Mouse (Mus musculus): ENCODE measurements at regions not wholly inside any gene's neighbourhood (a gene's known extent, or its start where the extent isn't known, plus 50 kb on each side); places are given as distances from the start of the nearest gene placed in this dataset.
A peak's percentile ranks its signal among the peaks of the same experiment; 100 is the strongest.

DNA sequence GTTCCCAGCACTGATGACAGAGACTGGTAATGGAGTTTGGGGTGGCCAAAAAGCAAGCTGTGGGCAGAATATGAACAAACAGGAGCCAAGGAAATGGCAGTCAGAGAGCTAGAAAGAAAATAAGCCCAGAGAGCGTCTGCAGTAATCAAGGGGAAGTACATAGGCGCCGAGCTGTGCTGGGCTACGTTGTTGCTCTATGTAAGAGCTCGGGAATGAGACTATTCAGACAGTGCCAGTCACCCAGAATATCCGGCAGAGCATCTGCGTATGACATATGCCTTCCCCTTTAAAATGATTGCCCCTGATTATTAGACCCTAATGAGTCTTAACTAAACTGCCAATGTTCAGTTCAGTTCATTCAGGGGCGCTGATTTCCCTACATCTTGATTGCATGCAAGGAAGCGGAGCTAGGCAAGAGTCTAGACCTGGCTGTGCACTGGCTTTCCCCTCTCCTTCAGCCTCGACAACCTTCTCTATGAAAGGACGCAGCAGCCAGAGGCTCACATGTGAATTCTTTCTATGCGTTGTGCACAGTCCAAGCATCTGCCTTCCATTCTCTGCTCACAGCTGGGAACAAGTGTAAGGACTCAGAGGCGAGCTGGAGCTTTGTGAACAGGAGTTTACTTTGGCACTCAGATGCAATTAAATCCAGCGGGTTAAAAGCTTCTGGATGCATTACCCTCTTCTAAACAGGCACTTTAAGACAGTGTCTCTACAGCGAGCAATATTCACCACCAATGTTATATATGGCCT is 125.7 kb upstream of the Gdf10 start:
- DNase-seq (ENCODE audit: low spot score): no peak

GRCm38 (mm10) chr14:33804321-33804720 is 119.1 kb upstream of the Gdf10 start:
- DNase-seq (ENCODE audit: low spot score): no peak

DNA sequence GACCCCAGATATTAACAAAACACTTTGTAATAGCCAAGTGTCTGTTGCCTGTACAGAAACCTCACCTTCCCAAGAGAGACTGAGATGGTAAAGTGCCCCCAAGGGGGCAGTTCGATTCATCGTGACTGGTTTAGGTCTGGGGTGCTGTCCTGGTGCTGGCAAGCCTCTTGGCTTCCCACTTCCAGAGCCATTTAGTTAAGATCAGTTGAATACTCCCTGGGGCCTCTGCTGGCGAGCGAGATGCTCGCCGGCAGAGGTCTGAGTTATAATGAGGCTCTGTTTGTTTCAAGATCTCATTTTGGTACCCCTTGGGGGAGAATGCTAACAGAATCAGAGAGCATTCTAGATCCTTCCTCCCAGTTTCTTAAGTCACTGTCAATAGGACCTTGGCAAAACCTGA is 118.7 kb upstream of the Gdf10 start:
- no peak for DNase-seq (ENCODE audit: low spot score)

DNA sequence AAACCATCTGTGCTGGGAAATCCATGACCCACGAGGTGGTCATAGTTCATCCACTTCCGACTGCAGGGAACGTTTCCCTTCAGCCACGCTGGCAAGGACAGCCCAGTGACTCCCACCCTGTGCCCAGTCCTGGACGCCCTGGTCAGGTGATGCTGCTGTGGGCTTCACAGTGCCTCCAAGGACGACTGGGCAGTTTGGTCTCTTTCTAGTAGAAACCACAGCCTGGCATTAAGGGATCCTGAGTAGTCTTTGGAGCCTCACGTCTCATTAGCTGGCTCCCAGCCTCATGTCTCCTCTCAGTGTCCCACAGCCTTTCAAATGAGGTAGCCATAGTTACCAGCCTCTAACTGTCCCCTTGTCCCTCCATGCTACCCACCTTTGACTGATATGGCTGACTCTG is 116.2 kb upstream of the Gdf10 start:
- DNase-seq (ENCODE audit: low spot score): no peak

DNA sequence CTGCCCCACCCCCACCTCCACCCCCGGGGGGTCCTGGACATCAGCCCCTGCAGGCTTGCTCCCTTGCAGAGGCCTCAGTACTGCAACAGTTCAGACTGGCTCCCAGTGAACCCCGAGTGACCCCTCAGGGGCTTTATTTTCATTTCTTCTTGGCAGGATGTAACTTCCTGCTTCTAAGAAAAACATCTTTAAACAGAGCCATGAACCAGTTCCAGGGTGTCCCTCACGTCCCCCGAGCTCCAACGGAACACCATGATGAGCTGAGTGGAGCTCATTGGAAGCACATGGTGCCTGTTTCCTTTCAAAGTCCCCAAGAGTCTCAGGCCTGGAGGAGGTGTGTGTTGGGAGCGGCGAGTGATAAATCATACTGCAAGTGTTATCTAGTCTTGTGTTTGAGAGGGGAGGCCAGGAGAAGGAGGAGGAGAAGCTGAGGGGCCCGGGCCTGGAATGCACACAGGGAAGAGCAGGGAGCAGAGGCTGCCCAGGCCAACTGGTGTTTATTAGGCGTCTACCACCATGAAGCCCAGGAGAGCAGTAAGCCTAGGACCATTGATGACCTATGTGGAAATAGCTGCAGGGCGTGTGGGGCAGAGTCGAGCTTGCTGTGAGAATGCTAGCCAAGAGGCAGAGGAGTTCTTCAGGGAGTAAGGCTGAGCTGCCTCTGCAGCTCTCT is 114.7 kb upstream of the Gdf10 start:
- DNase-seq (ENCODE audit: low spot score): no peak

GRCm38 (mm10) chr14:33810584-33810983 is 112.8 kb upstream of the Gdf10 start:
- no peak for DNase-seq (ENCODE audit: low spot score)

GRCm38 (mm10) chr14:33811241-33811640 is 112.1 kb upstream of the Gdf10 start:
- no peak for DNase-seq (ENCODE audit: low spot score)

GRCm38 (mm10) chr14:33812266-33812665 is 111.1 kb upstream of the Gdf10 start:
- no peak for DNase-seq (ENCODE audit: low spot score)

GRCm38 (mm10) chr14:33812772-33813171 is 110.6 kb upstream of the Gdf10 start:
- DNase-seq (ENCODE audit: low spot score): no peak

GRCm38 (mm10) chr14:33813274-33813673 is 110.1 kb upstream of the Gdf10 start:
- no peak for DNase-seq (ENCODE audit: low spot score)

DNA sequence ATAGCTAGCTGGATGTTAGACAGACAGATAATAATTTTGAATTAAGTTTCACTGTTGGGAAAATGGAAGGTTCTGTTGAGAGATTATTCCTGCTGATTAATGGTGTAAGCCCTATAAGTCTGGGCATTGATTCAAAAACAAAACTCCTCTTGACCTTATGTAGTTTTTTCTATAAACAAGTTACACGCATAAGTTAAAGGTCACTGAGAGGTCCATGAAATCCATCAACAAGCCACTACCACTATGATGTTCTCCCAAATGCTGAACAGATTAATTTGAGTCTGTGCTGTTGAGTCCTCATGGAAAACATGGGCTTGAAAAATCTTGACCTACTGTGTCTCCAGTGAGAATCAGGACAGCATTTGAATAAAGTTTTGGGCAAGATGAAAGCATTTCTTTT is 109.3 kb upstream of the Gdf10 start:
- DNase-seq (ENCODE audit: low spot score): no peak

- no peak for DNase-seq (ENCODE audit: low spot score)
These were observed 108.8 kb upstream of the Gdf10 start for GRCm38 (mm10) chr14:33814599-33814998.

DNA sequence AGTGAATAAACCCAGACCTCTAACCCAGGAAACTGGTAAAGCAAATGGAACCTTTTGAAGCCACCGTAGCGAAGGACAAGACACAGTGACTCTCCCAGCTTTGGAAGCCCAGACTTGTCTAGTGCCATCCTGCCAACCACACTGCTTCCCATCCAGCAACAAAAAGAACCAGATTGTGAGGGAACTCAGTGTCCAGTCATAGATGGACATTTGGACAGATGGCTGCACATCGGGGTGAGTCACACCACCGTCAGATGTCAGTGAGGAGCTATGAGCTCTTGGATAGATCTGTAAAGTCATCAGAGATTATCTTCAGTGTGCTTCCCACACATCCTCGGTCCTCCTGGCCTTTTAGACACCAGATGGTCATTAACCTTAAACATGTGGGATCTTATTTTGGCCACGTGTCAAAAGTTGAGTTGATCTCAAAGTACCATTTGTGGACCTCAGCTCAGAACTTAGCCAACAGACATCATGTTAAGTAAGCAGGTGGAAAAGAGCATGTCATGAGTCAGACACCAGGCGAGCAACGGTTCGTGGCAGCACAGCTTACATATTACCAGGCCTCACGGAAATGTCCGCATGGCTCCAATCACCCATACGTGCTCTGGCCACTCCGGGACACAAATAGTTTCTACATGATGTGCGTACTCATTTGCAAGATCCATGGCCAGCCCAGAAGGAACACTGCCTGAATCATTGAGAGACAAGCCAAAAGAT is 102.7 kb upstream of the Gdf10 start:
- DNase-seq (ENCODE audit: low spot score): no peak

DNA sequence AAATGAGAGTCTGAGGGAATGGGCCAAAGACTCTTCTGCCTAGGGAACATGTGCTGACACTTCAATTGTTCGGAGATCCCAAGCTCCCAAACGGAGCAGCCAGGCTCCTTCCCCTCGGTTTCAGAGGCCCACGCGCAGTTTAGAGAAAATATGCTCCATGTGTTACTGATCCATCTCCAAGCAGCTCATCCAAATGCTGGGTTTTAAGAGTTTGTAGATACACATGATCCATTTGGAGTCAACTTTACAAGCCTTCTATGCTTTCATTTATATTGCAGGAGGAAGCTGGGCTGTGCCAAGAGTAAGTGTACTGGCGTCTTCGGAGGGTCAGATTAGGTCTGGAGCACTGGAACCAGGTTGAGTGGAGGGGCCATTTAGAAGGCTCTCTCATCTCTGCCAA is 102.0 kb upstream of the Gdf10 start:
- DNase-seq (ENCODE audit: low spot score): no peak

- DNase-seq (ENCODE audit: low spot score): peak; percentile 24
These were observed 98.9 kb upstream of the Gdf10 start for GRCm38 (mm10) chr14:33824421-33824874.

GRCm38 (mm10) chr14:33826003-33826644 is 97.3 kb upstream of the Gdf10 start:
- no peak for DNase-seq (ENCODE audit: low spot score)

GRCm38 (mm10) chr14:33832650-33833319 is 90.6 kb upstream of the Gdf10 start:
- no peak for DNase-seq (ENCODE audit: low spot score)

DNA sequence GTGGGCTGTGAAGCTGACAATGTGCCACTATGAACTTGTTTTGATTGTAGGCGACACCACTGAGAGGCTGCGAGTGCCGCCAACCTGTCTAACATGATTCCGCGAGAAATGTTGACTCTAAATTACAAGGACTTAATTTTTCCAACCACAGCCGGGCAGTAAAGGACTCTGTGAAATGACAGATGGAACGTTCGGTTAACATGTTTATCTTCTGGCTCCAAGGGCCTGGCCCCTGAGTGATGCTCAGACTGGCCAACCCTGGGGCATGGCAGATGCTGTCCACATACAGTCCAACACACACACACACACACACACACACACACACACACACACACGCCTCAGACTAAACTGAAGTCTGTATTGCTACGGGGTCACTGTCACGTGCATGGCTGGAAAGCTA is 87.0 kb upstream of the Gdf10 start:
- DNase-seq (ENCODE audit: low spot score): no peak

DNA sequence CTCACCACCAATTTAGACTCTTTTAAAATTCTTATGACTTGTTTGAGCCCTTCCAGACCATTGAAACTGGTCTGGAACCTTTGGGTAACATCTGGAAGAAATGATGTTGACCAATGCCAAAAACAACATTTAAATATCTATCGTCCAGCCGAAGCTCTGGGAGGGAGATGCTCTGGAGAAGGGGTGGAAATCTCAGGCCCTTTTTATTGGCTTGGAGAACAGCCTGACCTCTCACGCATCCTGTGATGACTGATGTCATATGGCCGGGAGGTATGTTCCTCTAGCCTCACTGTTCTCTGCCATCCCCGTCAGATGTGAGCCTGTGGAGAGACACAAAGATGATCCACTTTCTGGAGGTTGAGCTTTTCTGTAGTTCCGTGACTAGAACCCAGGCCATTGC is 81.6 kb upstream of the Gdf10 start:
- no peak for DNase-seq (ENCODE audit: low spot score)

DNA sequence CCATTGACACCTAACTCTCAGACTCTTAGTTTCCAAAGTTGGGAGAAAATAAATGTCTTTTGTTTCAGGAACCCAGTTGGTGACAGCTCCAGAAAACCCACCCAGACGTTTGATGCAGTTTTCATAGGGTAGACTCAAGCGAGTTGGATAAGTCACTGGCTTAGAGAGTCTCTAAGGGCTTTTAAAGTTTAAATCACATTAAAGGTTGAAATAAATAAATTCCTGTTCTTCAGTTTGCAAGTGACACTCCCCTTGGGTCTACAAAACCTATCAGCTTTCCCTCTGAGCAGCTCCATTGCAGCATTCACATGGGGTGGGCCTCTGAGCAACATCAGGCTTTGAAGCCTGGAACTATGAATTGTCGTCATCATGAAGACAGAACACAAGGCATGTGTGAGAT is 69.9 kb upstream of the Gdf10 start:
- no peak for DNase-seq (ENCODE audit: low spot score)

DNA sequence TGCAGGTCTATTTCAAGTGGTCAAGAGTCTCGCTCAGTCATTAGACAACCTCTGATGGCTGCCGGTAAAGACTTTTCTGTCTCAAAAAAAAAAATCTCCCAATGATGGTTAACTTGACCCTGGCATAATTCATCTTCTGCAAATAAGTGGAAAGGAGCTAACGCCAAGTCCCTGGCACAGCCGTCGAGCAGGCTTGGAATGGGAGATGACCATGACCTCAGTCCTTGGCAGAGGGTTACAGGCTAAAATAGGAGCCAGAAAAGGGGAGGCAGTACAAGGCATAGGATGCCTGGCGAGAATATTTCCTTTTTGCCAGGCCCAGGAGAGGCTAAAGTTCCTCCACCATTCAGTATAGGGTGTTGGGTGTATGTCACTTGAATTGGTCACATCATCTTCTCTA is 69.2 kb upstream of the Gdf10 start:
- no peak for DNase-seq (ENCODE audit: low spot score)

- DNase-seq (ENCODE audit: low spot score): no peak
These were observed 66.4 kb upstream of the Gdf10 start for GRCm38 (mm10) chr14:33856992-33857391.
